Mouse (Mus musculus) skeletal muscle tissue, adult 2 months (tissue): ENCODE measurements around the gene Sycn.

ENCODE experiments used
- DNase-seq: peaks from one replicate; pipeline ENCODE4 v3.0.0-alpha.2; 2012; ENCODE audit warnings: low read depth, low spot score

The Sycn gene

DNA sequence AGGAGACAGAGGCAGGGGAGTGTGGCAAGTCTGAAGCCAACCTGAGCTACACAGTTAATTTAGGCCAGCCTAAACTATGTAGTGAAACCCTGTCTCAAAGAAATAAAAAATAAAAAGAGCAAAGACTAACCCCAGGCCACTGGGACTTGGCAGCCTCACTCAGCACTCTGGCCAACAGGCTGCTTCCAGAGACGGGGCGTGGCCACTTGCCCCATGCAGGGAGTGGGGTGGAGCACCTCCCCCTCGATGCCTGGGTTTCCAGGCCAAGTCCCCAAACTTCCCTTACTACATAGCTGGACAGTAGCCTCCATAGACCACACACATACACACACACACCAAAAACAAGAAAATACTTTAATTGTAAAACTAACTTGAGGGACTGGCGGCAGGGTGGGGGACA lies 17.8 kb downstream of the Sycn start:
- peak; percentile 59 for DNase-seq

DNA sequence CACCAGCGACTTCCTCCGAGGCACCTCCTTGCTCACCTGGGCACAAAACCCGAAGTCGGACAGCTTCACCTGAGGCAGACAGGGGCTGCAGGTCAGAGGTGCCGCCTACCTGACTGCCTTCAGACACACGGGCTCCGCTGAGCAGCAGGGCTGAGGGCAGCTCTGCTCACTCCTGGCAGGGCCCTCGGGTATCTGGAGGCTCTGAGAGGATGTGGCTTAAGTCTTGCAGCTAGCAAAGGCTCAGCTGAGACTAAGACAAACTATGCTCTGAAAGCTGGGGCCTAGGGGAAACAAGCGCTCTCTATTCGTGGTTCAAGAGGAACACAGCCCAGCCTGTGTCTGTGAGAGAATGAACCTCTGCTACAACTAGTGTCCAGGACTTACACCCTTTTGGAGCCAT lies 20.2 kb downstream of the Sycn start:
- no peak for DNase-seq

DNA sequence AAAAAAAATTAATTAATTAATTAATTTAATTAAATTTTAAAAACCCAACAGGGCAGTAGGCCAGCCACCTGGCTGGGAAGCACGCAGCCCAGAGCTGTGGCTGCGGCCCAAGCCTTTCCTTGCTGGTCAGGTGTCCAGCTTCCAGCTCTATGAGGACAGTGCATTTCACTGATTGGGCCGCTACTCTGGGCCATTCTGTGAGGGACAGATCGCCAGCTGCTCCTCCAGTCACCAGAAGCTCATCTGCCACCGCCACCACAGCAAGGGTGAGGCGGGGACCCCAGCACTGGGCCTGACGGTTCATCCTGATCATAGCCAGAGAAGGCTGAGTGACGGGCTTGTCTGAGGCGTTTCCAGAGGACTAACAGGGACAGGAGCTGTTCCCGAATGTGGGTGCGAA lies 21.3 kb downstream of the Sycn start:
- no peak for DNase-seq

DNA sequence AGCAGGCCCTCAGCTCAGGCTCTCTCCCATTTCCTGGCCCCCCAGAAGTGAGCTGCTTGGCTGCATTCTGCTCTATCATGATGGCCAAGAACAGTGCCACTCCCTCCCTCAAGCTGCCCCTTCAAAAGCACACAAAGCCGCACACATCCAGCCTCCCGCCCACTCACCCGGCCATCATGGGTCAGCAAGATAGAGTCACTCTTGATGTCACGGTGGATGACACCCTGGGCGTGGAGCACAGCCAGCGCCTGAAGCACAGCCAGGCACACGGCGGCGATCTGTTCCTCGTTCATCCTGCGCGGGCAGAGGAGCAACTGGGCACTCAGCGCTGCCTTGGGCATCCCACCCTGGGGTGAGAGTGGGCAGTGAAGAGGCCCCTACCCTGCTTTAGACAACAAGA lies 21.7 kb downstream of the Sycn start:
- DNase-seq, result no peak

DNA sequence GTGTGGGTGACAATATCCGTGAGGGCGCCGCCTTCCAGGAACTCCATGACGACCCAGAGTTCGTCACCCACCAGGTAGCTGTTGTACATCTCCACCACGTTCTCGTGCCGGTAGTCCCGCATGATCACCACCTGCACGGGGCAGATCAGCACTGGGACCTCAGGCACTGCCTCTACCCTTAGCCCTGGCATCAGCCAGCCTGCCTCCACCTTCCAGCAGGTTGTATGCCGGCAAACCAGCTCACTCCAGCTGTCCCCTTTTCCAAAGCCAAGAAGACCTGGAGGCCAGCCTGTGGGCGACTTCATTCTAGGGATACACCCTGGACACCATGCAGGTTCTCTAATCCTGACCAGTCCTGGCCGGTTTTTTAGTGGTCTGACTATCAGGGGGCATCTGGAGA lies 22.3 kb downstream of the Sycn start:
- DNase-seq, result no peak

DNA sequence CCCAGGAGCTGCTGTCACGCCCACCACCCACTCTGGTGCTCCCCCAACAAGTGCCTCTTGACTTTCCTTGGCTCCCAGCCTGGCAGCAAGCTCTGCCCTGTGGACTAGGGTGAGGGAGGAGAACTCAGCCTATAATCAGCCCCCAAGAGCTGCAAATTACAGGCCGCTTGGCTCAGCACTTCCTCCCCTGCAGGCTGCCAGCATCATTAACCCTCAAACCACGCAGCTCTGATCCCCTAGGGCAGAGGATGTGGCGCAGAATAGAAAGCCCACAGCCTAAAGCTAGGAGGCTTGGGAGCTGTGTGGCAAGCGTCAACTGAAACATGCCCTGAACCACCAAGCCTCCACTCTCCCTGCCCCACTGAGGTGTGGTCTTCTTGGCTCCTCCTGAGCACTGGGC lies 24.7 kb downstream of the Sycn start:
- no peak for DNase-seq

DNA sequence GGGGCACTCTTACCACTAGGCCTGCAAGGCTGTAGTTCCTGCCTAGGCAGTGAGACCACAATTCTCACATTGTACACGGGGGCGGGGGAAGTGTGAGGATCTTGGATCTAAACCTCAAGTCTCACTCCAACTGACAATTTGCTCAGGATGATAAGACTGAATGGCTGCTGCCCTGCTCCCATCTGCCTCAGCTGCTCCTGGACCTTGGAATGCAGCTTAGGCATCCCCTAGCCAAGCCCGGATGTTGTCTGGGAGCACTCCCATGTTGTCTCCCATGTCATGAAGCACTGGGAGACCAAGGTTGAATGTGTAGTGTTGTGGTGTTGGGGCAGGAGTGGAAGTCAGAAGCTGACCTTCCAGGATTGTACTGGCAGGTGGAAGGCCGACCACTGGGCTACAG lies 26.9 kb downstream of the Sycn start:
- no peak for DNase-seq

DNA sequence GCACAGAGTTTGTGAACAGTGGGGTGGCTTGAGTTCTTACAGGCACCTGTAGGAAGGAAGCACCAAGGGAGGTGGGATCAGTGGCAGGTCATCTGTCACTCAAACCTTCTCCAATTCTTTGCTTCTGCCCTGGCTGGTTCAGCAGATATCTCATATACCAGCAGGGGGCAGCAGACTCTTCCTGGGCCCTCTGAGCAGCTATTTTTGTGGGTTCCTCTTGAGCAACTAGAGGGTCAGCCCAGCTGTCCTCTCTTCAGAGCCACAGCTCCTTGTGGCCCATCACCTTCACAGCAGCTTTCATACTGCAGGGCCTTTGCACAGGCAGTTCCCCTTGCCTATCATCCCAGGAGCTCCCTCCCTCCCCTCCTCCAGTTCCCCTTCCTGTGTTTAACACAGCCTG lies 27.6 kb downstream of the Sycn start:
- DNase-seq, result peak; percentile 59

DNA sequence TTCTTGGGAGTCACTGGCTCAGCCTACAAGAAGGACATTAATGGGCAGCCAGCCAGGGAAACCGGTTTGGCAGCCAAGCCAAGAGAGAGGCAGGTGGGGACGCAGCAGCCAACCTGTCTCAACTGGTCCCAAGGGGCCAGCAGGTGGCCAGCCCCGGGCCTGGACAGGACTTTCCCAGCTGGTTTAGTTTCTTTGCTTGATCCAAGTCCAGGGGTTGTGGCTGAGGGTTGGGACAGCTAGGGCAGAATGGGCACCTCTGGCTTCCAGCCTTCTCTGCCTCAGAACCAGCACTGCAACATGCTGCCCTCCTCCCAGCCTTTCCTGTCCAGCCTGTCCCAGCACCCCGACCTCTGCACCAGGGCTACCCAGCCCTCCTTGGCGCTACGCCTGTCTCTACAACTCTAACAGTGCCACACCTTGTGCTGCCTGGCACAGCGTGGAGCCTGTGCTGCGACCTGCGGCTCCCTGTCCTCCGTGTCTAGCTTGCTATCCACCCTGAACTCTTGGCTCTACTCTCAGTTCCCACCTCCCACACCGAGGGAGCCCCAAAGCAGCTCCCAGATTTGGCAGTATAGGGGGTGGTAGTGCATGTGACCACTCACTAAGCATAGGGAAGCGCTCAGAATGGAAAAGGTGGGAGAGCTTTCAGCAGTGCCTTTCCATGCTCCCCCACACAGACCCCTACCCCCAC lies 29.8 kb downstream of the Sycn start:
- DNase-seq, result peak; percentile 76

DNA sequence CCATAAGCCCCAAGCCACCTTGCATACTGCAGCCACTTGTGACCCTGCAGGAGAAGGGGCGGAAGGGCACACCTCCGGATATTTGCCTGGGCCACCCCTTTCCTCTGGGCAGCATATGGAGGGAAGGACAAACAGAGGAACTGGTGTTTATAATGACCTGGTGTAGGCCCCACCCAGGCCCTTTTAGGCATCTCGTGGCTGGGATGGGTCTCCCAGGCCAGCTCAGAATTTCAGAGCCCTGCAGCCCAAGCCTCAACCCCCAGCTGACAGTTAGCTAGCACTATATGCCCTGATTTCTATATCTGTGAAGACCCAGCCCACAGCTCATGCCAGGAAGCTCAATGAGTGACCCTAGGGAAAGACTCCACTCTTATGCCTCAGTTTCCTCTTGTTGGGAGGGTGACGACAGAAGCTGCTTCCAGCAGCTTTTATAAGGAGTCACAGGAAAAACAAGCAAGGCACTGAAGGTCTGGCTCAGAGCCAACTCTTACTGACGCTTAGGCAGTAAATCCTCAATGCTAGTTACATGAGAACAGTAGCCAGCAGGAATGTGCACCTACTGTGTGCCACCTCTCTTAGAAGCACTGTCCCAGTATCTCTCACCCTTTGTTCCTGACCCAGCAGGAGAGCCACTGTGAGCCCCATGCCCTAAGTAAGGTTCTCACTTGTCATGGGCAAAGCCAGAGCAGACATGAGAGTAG lies 30.4 kb downstream of the Sycn start:
- DNase-seq, result no peak

DNA sequence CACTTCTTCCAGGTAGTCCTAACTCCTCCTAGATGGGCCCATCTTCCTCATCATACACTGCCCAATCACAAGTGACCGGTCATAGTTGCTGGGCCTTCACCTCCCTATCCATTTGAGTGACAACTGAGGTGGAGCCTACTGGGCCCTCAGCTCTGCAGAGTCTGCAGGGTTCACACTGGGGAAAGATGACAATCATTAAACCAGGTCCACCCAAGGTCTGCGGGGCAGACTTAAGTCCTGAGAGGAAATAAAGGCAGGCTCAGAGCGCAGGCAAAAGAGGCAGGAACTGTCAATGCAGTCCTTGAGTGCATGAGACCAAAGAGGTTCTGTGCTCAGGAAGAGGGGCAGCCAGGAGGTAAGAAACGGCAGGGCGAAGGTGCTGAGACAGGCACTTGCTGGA lies 32.0 kb downstream of the Sycn start:
- DNase-seq, result no peak

DNA sequence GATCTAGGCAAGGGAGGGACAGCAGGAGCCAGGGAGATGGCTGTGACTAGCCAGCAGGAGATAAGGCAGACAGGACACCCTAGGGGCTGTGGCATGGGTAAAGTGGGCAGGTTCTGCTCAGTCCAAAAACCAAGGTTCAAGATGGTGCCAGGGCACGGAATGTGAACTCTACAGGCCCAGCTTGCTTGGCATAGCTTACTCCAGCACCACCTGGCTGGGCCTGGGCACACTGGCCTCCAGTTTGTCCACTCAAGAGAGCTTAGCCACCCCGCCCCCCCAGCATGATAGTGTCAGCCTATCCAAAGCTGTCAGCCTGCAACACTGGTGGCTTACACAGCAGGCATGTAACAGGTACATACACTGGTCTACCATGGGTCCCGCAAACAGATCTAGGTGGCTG lies 32.6 kb downstream of the Sycn start:
- no peak for DNase-seq

DNA sequence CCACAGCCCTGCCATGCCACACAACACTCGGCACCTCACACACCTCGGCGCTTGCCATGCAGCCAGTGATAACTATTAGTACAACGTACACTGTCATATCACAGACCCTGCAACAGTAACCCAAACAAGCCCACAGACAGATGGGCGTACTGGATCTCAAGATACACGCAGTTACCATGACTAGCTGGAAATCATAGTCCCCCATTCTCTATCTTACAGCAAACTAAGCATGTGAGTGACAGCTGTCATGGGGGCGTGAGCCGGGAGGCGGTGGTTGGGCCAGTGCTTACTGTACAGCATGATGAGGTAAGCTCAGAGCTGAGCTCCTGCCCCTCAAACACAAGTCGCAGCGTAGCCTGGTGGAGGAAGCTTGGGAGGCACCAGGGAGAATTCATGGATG lies 34.9 kb downstream of the Sycn start:
- DNase-seq, result no peak

DNA sequence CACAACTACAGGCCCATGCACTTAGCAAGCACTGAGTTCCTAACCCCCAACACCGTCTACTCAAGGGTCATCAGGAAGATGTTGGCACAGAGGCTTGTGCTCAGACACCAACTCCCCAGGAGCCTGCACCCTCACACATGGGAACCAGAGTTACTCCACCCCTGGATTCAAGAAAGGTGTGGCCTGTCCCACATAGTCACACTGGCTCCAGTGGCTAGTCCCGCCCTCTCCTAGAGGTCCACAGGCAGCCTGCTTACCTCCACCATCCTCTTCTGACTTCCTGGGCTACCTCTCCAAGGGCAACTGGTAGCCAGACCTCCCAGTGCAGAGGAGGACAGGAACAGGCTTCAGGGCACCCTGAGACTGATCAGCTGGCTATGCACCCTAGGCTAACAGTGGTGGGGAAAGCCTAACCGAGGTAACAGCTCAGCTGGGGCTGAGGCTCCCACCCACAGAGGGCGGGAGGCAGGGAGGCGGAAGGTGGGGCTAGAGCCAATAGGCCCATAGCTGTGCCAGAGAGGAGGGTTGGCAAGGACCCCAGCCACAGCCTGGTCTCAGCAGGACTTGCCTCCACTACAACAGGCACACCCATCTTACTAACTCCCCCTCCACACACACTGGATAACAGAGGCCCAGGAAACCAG lies 35.7 kb downstream of the Sycn start:
- DNase-seq, result peak; percentile 54

DNA sequence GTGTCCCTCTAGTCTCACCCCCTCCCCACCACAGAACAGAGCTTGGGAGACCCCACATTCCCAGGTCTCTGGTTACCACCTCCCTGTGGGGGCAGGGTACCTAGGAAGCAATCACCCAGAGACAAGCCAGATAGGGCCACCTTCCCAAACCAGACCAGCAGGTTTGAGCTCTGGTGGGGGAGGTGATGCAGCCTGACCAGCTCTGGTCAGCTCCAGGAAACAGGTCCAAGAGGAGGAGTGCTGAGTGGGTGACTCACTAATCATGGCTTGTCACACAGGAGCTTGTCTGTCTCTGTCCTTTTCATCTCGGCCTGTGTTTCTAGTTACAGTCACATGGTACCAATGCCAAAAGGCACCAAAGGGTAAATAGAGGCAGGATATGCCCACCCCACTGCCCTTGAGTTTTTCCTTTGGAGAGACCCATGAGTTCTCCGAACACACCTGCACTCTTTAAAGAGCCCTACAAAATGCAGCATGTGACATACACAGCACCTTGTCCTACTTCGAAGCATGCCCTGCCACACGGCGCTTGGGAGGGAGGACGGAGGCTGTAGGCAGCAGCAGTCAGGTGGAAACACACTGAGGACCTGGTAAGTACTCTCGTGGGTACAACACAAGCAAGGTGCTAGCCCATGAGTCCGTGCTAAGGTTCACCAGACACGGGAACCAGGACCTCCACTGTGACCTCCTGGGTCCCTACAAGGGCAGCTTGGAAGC lies 37.3 kb downstream of the Sycn start:
- no peak for DNase-seq

DNA sequence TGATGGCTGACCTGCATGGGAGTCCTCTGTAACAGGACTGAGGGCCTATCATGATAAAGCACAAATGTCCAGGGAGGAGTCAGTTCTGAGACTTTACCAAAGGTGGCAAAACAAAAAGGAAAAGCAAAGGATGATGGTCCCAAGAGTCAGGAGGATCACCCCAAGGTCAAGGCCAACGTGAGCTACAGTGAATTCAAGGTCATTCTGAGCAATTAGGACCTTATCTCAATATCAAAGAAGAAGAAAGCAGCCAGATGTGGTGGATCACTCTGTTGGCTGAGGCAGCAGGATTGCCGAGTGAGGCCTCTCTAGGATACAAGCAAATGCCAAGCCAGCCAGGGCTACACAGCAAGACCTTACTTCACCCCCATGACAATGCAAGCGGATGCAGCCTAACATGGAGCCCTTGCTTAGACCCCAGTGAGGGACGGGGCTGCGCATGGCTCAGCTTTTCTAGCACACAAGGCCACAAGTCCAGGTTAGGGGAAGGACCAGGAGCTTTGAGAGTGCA lies 37.9 kb downstream of the Sycn start:
- no peak for DNase-seq

DNA sequence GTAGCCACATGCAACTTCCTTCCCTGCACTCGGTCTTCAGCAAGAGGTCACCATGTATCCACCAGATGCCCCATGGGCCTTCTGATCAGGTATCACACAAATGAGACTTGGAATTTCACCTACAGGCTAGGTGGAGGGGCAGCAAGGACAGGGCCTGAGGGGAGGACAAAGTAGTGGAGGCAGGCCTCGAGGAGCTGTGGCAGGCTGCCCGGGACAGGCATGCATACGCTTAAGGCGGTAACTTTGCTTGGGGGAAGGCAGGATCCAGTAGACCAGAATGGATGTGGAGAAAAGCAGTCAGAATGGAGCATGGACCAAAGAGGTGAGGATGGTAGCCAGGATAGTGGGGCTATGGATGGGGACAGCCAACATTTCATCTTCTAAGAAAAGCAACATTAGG lies 39.1 kb downstream of the Sycn start:
- no peak for DNase-seq

DNA sequence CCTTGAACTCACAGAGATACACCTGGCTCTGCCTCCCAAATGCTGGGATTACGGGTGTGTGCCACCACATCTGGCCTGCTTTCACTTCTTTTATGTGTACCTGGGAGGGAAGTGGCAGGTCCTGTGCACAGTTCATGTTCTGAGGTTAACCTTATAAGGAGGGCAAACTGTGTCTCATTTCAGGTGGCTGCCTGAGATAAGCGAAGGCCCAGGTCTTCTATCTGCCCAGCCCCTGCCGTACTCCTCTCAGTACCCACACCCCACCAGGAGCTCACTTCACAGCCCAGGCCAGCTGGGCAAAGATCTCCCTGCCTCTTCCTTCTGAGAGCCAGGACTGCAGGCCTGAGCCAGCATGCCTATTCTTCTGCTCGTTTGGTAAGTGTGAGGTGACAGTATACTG lies 41.0 kb downstream of the Sycn start:
- DNase-seq, result no peak

DNA sequence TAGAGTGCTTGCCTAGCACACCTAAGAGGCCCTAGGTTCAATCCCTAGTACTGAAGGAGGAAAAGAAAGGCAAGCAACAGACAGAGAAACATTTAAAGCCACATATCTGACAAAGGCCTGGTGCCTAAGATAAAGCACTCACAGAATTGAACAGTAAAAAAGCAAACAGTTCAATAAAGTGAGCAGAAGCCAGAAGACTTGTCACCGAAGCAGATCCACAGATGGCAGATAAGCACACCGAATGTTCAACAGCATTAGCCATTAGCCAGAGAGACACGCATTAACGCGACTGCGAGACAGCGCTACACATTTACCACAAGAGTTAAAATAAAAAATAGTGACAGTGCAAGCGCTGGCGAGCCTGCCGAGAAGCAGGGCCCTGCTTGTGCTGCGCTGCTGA lies 42.2 kb downstream of the Sycn start:
- DNase-seq, result no peak

DNA sequence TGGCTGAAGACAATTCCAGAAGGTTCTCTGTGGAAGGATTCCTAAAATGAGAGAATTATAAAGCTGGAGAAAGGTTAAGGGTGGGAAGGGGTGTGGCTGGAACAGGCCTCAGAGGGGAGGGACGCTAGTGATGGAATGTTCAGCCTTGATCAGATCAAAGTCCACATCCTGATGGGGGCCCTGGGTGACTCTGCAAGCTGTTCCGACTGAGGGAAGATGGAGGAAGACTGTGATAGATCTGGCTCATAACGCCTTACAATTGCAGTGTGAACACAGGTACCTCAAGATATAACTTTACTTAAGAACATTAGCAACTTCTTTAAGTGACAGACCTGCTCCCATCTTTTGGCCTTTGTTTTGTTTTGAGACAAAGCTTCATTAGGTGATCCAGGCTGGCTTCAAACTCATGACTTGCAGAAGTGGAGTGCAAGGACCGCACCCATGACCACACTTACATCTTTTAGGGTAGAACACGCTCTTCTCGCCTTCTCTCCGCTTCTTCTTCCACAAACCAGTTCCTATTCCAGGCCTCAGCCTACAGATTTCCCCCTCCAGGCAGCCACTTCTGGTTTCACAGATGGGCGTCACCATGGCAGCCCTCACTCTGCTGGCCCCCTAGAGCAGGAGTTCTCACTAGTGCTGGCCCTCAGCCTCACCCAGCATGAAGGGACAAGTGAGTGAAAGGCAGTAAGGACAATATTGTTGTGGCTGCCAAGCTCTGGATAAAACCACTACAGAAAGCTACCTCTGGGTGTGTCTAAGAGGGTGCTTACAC lies 43.1 kb downstream of the Sycn start:
- DNase-seq, result no peak

DNA sequence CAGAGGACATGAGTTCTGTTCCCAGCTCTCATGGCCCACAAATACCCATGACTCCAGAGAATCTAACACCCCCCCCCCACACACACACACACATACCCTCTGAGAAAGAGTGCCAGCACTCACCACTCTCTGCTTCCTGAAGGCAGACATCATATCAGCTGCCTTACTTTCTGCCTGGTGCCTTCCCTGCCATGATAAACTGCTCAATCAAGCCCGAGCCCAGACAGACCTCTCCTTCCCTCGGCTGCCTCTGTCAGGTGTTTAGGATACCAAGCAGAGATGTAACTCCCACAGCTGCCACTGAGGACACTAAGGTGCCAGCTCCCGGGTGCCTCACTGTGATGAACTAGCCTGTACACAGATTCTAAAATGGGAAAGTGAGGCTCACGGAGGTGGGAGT lies 43.8 kb downstream of the Sycn start:
- no peak for DNase-seq

DNA sequence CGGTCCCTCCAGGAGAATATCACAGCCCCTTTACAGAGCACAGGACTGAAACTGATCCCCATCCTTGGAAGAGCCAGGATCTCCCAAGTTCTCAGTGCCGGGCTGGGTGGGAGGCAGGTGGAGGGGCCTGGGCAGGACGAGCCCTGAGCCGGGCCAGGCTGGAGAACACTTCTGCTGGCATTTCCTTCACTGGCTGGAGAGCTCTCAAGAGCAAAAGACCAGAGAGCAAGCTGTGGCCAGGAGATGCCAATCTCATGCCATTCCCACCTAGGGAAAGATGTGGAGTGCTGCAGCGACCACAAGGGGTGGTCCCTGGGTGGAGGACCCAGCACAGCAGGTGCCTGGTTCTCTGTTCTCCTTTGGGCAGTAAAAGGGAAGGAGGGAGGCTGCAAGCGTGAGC lies 44.3 kb downstream of the Sycn start:
- no peak for DNase-seq
